Mouse (Mus musculus) lung, postnatal 4 days (tissue): ENCODE data around the gene Ctbp1.

Experiments
- DNase-seq, 2 experiments: peaks; one replicate each; pipeline ENCODE4 v3.0.0; 2021

Gene Ctbp1

DNA sequence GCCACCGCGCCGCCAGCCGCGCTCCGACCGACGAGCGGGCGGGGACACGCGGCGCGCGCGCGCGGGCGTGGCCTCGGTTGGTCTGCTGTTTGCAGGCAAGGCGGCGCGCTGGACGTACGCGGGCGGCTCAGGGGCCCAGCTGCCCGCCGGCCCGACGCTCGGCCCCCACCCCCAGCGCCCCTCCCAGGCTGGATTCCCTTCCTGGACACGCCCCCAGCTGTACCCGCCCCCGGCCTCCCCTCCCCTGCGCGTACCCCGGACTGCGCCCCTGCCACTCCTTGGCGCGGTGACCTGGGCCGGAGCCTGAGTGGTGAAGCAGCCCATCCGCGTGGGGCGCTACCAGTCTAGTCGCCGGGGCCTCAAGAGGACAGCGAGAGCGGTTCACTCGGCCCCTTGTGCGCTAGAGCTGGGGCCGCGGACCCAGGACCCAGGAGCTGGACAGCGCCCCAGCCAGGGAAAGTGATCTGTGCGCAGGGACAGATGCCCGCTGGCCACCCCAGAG is at the start of gene Ctbp1:
Ctbp1 (minus strand) TSS at position 42 of the 502 bp plus-strand sequence.
- DNase-seq = peak; percentile 92 to 98

DNA sequence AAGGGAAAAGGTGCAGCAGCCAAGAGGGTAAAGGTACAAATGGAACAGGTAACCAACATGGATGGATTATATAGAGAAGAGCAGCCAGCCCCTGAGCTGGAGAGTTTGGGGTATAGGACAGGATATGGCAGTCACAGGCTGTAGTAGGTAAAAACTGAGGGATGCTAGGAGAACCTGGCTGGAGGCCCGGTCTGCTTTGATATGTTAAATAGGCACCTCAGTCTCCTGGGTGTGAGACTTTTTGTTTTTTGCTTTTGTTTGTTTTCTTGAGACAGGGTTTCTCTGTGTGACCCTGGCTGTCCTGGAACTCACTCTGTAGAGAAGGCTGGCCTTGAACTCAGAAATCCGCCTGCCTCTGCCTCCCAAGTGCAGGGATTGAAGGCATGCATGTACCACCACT is 49.7 kb upstream of the Ctbp1 start:
- no peak for DNase-seq

DNA sequence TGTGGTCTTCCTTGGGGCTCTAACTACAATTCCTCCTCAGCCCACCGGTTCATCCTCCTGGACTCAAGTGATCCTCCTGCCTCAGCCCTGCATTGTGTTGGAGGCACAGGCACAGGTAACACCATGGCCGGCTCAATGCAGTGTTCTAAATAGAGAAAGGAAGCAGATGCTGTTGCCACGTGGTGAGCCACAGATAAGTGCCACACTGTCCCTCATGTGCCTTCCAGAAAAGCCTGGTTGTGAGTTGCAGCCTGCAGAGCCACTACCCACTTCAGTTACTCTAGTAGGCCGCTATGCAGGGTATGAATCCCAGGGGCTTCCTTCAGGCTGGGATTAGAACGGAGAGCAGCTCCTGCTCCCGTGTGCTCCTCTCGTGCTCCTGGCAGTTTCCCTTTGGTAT is 37.4 kb upstream of the Ctbp1 start:
- no peak for DNase-seq

GRCm38 (mm10) chr5:33310704-33311462 is 36.1 kb upstream of the Ctbp1 start:
- DNase-seq = no peak

DNA sequence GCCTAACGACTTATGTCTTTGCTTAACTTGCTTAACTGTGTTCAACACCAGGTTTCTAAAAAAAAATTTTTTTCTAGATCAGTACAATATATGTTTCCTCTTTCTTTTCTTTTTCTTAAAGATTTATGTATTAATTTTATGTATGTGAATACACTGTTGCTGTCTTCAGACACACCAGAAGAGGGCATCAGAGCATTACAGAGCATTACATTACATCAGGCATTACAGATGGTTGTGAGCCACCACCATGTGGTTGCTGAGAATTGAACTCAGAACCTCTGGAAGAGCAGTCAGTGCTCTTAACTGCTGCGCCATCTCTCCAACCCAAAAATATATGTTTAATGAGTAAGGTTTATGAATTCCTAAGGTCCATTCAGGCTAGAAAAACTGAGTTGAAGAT is 27.0 kb upstream of the Ctbp1 start:
- no peak for DNase-seq

DNA sequence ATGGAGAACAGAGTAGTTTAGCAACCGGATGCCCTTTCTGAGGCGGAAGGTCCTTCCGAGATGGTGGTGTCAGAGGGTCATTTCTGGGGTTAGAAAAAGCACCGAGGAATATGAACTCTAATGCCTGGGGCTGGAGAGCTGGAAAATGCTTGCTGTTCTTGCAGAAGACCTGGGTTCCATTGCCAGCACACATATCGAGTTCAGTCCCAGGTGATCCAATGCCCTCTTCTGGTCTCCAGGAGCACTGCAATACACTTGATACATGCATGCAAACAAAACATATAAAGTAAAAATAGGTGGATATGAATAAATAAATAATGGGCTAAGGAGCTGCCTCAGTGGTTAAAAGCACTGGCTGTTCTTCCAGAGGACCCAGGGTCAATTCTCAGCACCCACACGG is 22.4 kb upstream of the Ctbp1 start:
- DNase-seq = peak in 1 of 2 experiments; percentile 8

- DNase-seq = no peak
Observed at GRCm38 (mm10) chr5:33293796-33294430, 19.1 kb upstream of the Ctbp1 start.

DNA sequence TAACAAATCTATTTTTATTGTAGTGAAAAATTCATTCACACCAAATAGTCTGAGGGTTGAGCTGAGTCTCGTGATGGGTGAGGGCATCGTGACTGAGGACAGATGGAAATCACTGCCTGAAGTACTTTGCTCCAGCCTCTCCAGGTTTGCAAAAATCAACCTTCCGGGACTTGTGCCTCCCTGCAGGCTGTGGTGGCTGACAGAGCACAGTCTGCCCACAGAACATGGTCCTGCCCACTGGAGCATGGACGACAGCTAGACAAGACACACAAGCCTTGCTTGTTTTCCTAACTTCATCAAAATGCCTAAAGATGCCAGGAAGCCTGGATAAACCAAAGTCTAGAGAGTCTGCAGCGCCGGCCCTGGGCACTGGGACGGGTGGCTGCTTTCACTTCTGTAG is 9.2 kb upstream of the Ctbp1 start:
- no peak for DNase-seq

GRCm38 (mm10) chr5:33281428-33281827 is 6.6 kb upstream of the Ctbp1 start:
- no peak for DNase-seq

DNA sequence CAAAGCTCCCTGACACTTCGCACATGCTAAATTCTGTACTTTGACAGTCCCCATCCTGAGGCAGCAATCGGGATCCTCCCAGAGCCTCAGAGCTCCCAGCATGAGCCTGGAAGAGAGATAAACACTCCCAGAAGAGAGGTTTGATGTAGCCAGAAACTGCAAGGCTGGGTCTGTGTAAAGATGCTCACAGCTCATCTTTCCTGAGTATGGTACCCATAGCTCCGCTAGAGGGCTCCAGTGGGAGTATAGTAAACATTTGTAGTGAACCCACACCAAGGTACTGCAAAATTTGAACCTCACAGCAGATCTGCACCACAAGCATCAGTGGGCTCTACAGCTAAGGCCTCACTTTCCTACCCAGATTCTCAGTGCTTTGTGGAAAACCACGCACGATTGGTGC is 4.2 kb upstream of the Ctbp1 start:
- DNase-seq = no peak

DNA sequence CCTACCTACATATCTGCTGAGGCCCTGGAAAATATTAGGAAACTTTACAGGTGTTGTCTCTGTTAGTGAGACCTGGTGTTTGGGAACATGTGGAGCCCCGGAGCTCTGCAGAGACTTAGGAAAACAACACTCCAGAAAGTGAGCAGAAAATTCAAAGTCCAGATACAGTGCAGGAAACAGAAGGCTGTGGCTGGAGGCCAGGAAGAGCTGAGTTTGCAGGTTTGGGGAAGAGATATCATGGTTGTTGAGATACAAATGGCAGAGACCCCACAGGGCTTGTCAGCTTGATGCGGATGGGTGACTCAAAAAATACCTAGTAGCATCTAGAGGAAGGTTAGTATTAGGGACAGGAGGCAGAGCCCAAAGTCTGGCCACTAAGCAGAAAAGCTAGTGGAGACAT is 2.5 kb upstream of the Ctbp1 start:
- DNase-seq = no peak

DNA sequence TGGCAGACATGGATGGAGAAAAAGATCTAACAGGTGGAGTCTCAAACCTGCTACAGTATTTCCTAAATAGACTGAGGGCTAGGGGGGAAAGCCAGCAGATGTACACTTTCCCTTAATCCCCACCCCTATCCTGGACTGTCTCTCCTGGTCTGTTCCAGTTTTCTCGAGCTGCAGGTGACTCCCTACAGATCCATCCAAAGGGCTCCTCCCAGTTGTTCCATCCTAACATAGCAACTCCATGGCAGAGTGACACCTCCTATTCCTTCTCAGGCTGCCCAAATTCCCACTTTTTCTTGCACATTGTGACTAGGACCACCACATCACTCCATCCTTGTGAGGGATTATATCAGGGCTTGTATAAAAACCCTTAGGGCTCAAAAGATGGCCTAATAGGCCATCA is 960 bp upstream of the Ctbp1 start:
- no peak for DNase-seq

GRCm38 (mm10) chr5:33274085-33274952 is 475 bp downstream of the Ctbp1 start:
- peak; percentile 92 to 95 for DNase-seq

GRCm38 (mm10) chr5:33273777-33274084 is 1.1 kb downstream of the Ctbp1 start:
- no peak for DNase-seq

DNA sequence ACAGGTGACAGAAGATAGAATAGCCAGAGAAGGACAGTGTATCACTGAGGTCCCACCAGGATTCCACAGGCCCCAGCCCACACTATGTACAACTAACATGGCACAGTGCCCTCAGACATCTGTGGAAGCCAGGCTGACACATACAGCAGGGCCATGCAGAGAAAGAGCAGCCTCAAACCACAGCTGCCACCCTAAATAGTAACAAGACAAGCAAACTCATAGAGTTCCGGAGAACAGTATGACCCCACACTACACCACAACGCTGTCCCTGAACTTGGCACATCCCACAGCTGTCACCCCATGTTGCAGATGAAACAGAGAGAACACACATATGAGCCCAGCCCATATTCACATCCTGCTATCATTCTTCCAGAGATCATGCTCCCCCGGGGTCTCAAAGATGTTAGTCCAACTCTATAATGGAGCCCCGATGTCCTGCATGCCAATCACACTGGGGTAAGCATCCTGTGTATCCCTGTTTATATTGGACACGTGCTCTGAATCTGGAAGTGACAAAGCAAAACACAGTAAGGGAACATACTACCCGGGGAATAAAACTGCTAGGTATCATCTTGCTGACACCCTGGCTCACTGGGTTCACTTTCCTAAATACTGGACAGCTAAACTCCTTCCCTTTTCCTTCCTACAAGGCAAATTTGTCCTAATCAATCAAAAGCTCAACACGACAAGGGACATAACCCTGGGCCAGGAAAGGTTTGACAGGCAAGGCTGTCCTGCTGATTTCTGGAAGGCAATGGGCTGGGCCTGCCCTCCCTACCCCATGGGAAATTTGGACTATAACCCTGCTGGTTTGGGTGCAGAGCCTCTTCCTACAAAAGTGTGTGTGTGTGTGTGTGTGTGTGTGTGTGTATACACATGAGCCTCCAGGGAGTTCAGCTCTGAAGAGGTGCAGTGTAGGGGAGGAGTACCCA is 1.7 kb downstream of the Ctbp1 start:
- no peak for DNase-seq

DNA sequence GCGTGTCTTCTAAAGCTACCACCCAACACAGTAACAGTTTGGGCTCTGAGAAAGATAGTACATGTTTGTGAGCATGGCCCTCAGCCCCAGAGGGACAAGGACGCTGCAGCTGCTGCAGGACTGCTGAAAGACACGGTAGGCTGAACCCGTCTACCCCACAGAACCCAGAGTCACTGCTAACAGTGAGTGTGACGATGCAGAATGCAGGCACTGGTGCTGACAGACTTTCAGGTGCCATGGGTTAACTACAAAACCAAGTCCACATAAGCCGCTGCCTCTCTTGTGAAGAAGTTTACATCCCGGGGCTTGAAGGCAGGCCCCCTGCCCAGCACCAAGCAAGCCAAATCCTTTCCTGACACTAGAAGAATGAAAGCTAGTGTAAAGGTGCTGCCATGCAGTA is 2.6 kb downstream of the Ctbp1 start:
- no peak for DNase-seq

- peak; percentile 76 to 88 for DNase-seq
Observed at GRCm38 (mm10) chr5:33270568-33270967, 4.2 kb downstream of the Ctbp1 start.

GRCm38 (mm10) chr5:33254416-33254815 is 20.4 kb downstream of the Ctbp1 start:
- no peak for DNase-seq

DNA sequence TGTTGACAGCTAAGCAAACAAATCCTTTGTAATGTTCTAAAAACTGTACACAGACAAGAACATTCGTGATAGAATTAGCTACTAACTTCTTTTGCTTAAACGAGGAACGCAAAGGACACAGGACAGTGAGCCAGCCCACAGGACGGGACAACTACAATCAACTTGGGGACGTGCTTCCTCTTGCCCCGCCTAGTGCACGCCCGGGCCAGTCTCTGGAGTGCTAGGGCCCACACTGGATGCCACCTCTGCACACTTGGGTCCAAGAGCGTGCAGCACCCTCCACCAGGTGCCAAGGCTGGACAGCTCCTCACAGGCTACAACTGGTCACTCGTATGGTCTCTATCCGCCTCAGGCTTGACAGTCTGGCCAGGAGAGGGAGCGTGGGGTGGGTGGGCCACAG is 26.6 kb downstream of the Ctbp1 start:
- no peak for DNase-seq

- DNase-seq = peak; percentile 48 to 54
Observed at GRCm38 (mm10) chr5:33247387-33247786, 27.4 kb downstream of the Ctbp1 start.

GRCm38 (mm10) chr5:33245701-33246100 is 29.1 kb downstream of the Ctbp1 start:
- DNase-seq = peak; percentile 67 to 89

DNA sequence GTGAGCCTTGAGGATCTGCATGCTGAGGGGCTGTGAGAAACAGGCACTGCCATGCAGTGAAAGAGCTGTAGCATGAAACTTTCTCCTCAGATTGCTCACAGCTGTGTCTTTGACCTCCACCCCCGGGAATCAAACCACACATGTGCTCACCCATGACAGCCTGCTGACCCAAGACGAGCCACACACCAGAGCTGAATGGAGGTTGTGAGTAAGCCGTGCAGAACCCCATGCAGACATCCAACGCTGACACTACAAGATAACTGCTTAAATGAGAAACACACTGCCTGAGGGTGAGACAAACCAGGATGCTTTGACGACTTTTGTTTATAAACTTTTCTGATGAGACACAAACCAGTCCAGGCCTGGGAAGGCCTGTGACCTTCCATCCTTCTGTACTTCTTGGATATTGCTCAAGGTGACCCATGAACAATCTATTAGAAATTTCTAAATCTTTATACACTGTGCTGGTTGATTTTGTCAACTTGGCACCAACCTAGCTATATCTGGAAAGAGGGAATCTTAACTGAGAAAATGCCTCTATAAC is 30.3 kb downstream of the Ctbp1 start:
- DNase-seq = peak in 1 of 2 experiments; percentile 61
